Mouse (Mus musculus): ENCODE results near the gene Arpc2. TPM values are rescaled to one million over a fixed set of nuclear protein-coding genes. Genes with fewer than 3 reads are reported as not detected.

Gene Arpc2
- polyA plus RNA-seq, 1 experiment from 2014 or later, result 436 TPM

- 84% methylated on average over 7 of the region's 7 CpGs for WGBS
- no peak for DNase-seq (ENCODE audit: low spot score)
- no peak overlapping the region for H3K27ac ChIP-seq (ENCODE audit: low read depth)
- H3K4me1 ChIP-seq (replicated peaks; ENCODE audit: control insufficient read depth, insufficient read depth, low read length), result peaks cover 10% of the 10 kb centered on the region; the same call in 1 of the 2 replicates
- no peaks in the 10 kb centered on the region for H3K27me3 ChIP-seq (replicated peaks; ENCODE audit: control insufficient read depth, insufficient read depth, low read length)
- no peaks in the 10 kb centered on the region for H3K9me3 ChIP-seq (ENCODE audit: control insufficient read depth, low read length)
- no peak for ATAC-seq (replicated peaks; ENCODE audit: low FRiP score, low TSS enrichment, low read depth)
- no peaks in the 10 kb centered on the region for H3K36me3 ChIP-seq (ENCODE audit: control insufficient read depth, insufficient read depth, low read length)
- no peak overlapping the region for H3K9ac ChIP-seq (ENCODE audit: low read length)
- H3K4me3 ChIP-seq (ENCODE audit: low read depth, low read length), result no peak overlapping the region
- H3K4me2 ChIP-seq (ENCODE audit: low read length), result no peak overlapping the region
Observed at GRCm38 (mm10) chr1:74201048-74201844, 34.6 kb upstream of the Arpc2 start.

DNA sequence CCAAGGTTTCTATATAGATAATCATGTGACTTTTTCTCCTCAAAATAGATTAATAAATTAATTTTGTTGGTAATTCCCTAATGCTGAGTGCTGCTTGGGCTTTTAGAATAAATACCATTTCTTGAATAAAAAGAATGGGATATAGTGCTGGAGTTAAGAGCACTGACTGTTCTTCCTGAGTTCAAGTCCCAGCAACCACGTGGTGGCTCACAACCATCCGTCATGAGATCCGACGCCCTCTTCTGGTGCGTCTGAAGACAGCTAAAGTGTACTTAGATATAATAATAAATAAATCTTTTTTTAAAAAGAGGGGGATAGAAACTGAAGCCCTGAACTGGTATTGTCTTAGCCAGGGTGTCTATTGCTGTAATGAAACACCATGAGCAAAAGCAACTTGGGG, 32.4 kb upstream of the Arpc2 start:
- H3K9me3 ChIP-seq (ENCODE audit: control insufficient read depth, low read length), result no peaks in the 10 kb centered on the region
- H3K36me3 ChIP-seq (ENCODE audit: control insufficient read depth, insufficient read depth, low read length), result no peaks in the 10 kb centered on the region
- peaks cover 10% of the 10 kb centered on the region for H3K4me1 ChIP-seq (replicated peaks; ENCODE audit: control insufficient read depth, insufficient read depth, low read length)
- no peak overlapping the region for H3K27ac ChIP-seq (ENCODE audit: low read depth)
- no peak overlapping the region for H3K9ac ChIP-seq (ENCODE audit: low read length)
- WGBS, result 63% methylated on average over 5 of the region's 5 CpGs
- DNase-seq (ENCODE audit: low spot score) (no peak), ATAC-seq (replicated peaks; ENCODE audit: low FRiP score, low TSS enrichment, low read depth) (no peak)
- no peak overlapping the region for H3K4me2 ChIP-seq (ENCODE audit: low read length)
- no peak overlapping the region for H3K4me3 ChIP-seq (ENCODE audit: low read depth, low read length)
- H3K27me3 ChIP-seq (replicated peaks; ENCODE audit: control insufficient read depth, insufficient read depth, low read length), result no peaks in the 10 kb centered on the region

- no peaks in the 10 kb centered on the region for H3K27me3 ChIP-seq (replicated peaks; ENCODE audit: control insufficient read depth, insufficient read depth, low read length)
- DNase-seq (ENCODE audit: low spot score) (peak; percentile 61), ATAC-seq (replicated peaks; ENCODE audit: low FRiP score, low TSS enrichment, low read depth) (no peak)
- no peak overlapping the region for H3K9ac ChIP-seq (ENCODE audit: low read length)
- H3K4me1 ChIP-seq (replicated peaks; ENCODE audit: control insufficient read depth, insufficient read depth, low read length), result peaks cover 4% of the 10 kb centered on the region
- 54% methylated on average over 7 of the region's 7 CpGs for whole genome bisulfite sequencing
- H3K36me3 ChIP-seq (ENCODE audit: control insufficient read depth, insufficient read depth, low read length), result no peaks in the 10 kb centered on the region
- H3K9me3 ChIP-seq (ENCODE audit: control insufficient read depth, low read length), result no peaks in the 10 kb centered on the region
- no peak overlapping the region for H3K27ac ChIP-seq (ENCODE audit: low read depth)
- no peak overlapping the region for H3K4me3 ChIP-seq (ENCODE audit: low read depth, low read length)
- H3K4me2 ChIP-seq (ENCODE audit: low read length), result no peak overlapping the region
Observed at GRCm38 (mm10) chr1:74205881-74206280, 30.0 kb upstream of the Arpc2 start.

- H3K4me3 ChIP-seq (ENCODE audit: low read depth, low read length), result no peak overlapping the region
- H3K27ac ChIP-seq (ENCODE audit: low read depth), result no peak overlapping the region
- H3K4me2 ChIP-seq (ENCODE audit: low read length), result no peak overlapping the region
- no peak overlapping the region for H3K9ac ChIP-seq (ENCODE audit: low read length)
- H3K9me3 ChIP-seq (ENCODE audit: control insufficient read depth, low read length), result no peaks in the 10 kb centered on the region
- DNase-seq (ENCODE audit: low spot score) (no peak), ATAC-seq (replicated peaks; ENCODE audit: low FRiP score, low TSS enrichment, low read depth) (no peak)
- no peaks in the 10 kb centered on the region for H3K27me3 ChIP-seq (replicated peaks; ENCODE audit: control insufficient read depth, insufficient read depth, low read length)
- H3K36me3 ChIP-seq (ENCODE audit: control insufficient read depth, insufficient read depth, low read length), result no peaks in the 10 kb centered on the region
- H3K4me1 ChIP-seq (replicated peaks; ENCODE audit: control insufficient read depth, insufficient read depth, low read length), result no peaks in the 10 kb centered on the region; the same call in 1 of the 2 replicates
- 89% methylated on average over 8 of the region's 8 CpGs for WGBS
Observed at GRCm38 (mm10) chr1:74206642-74207041, 29.2 kb upstream of the Arpc2 start.

GRCm38 (mm10) chr1:74207906-74208305, 28.0 kb upstream of the Arpc2 start:
- Histone ChIP-seq H3K4me3 (ENCODE audit: low read depth, low read length) (no peak overlapping the region), H3K27me3 (replicated peaks; ENCODE audit: control insufficient read depth, insufficient read depth, low read length) (no peaks in the 10 kb centered on the region), H3K27ac (ENCODE audit: low read depth) (no peak overlapping the region), H3K9me3 (ENCODE audit: control insufficient read depth, low read length) (no peaks in the 10 kb centered on the region), H3K36me3 (ENCODE audit: control insufficient read depth, insufficient read depth, low read length) (no peaks in the 10 kb centered on the region), H3K9ac (ENCODE audit: low read length) (no peak overlapping the region), H3K4me1 (replicated peaks; ENCODE audit: control insufficient read depth, insufficient read depth, low read length) (no peaks in the 10 kb centered on the region; the same call in 1 of the 2 replicates), H3K4me2 (ENCODE audit: low read length) (no peak overlapping the region)
- DNase-seq (ENCODE audit: low spot score) (no peak), ATAC-seq (replicated peaks; ENCODE audit: low FRiP score, low TSS enrichment, low read depth) (no peak)
- 56% methylated on average over 9 of the region's 9 CpGs for WGBS

GRCm38 (mm10) chr1:74208941-74209340, 26.9 kb upstream of the Arpc2 start:
- Histone ChIP-seq H3K4me1 (replicated peaks; ENCODE audit: control insufficient read depth, insufficient read depth, low read length) (no peaks in the 10 kb centered on the region; the same call in 1 of the 2 replicates), H3K36me3 (ENCODE audit: control insufficient read depth, insufficient read depth, low read length) (no peaks in the 10 kb centered on the region), H3K27ac (ENCODE audit: low read depth) (no peak overlapping the region), H3K4me2 (ENCODE audit: low read length) (no peak overlapping the region), H3K4me3 (ENCODE audit: low read depth, low read length) (no peak overlapping the region), H3K27me3 (replicated peaks; ENCODE audit: control insufficient read depth, insufficient read depth, low read length) (no peaks in the 10 kb centered on the region), H3K9me3 (ENCODE audit: control insufficient read depth, low read length) (no peaks in the 10 kb centered on the region), H3K9ac (ENCODE audit: low read length) (no peak overlapping the region)
- WGBS, result 85% methylated on average over 8 of the region's 8 CpGs
- no peak for ATAC-seq (replicated peaks; ENCODE audit: low FRiP score, low TSS enrichment, low read depth)
- no peak for DNase-seq (ENCODE audit: low spot score)

- ATAC-seq (replicated peaks; ENCODE audit: low FRiP score, low TSS enrichment, low read depth), result no peak
- Histone ChIP-seq H3K27me3 (replicated peaks; ENCODE audit: control insufficient read depth, insufficient read depth, low read length) (no peaks in the 10 kb centered on the region), H3K4me2 (ENCODE audit: low read length) (no peak overlapping the region), H3K9me3 (ENCODE audit: control insufficient read depth, low read length) (no peaks in the 10 kb centered on the region), H3K4me1 (replicated peaks; ENCODE audit: control insufficient read depth, insufficient read depth, low read length) (no peaks in the 10 kb centered on the region), H3K27ac (ENCODE audit: low read depth) (no peak overlapping the region), H3K9ac (ENCODE audit: low read length) (no peak overlapping the region), H3K4me3 (ENCODE audit: low read depth, low read length) (no peak overlapping the region), H3K36me3 (ENCODE audit: control insufficient read depth, insufficient read depth, low read length) (no peaks in the 10 kb centered on the region)
- DNase-seq (ENCODE audit: low spot score), result no peak
- 89% methylated on average over 7 of the region's 7 CpGs for WGBS
Observed at GRCm38 (mm10) chr1:74219922-74220321, 16.0 kb upstream of the Arpc2 start.

GRCm38 (mm10) chr1:74227317-74227716, 8.6 kb upstream of the Arpc2 start:
- no peak for ATAC-seq (replicated peaks; ENCODE audit: low FRiP score, low TSS enrichment, low read depth)
- H3K27me3 ChIP-seq (replicated peaks; ENCODE audit: control insufficient read depth, insufficient read depth, low read length), result no peaks in the 10 kb centered on the region
- no peak overlapping the region for H3K4me3 ChIP-seq (ENCODE audit: low read depth, low read length)
- 75% methylated on average over 7 of the region's 7 CpGs for WGBS
- H3K4me2 ChIP-seq (ENCODE audit: low read length), result no peak overlapping the region
- no peak overlapping the region for H3K9ac ChIP-seq (ENCODE audit: low read length)
- no peaks in the 10 kb centered on the region for H3K4me1 ChIP-seq (replicated peaks; ENCODE audit: control insufficient read depth, insufficient read depth, low read length)
- no peaks in the 10 kb centered on the region for H3K9me3 ChIP-seq (ENCODE audit: control insufficient read depth, low read length)
- DNase-seq (ENCODE audit: low spot score), result no peak
- H3K27ac ChIP-seq (ENCODE audit: low read depth), result no peak overlapping the region
- H3K36me3 ChIP-seq (ENCODE audit: control insufficient read depth, insufficient read depth, low read length), result no peaks in the 10 kb centered on the region

DNA sequence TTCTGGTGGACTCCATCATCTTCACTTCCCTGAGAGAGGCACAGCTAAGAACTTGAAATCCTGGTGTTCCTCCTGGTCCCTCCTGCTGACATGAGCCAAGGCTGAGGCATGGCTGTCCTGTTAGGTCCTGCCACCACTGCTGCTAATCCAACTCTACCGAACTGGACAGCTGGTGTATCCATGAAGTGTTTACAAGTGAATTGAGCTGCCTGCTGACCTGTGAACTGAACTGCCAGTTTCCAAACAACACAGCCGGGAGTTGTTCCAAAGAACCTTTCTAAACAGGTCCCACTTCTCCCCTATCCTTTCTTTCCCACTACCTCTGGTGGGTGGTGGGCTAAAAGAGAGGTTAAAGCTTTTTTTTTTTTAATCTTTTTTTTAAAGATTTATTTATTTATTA, 5.9 kb upstream of the Arpc2 start:
- WGBS, result 43% methylated on average over 2 of the region's 2 CpGs
- no peak overlapping the region for H3K4me2 ChIP-seq (ENCODE audit: low read length)
- no peaks in the 10 kb centered on the region for H3K27me3 ChIP-seq (replicated peaks; ENCODE audit: control insufficient read depth, insufficient read depth, low read length)
- H3K4me3 ChIP-seq (ENCODE audit: low read depth, low read length), result no peak overlapping the region
- no peaks in the 10 kb centered on the region for H3K4me1 ChIP-seq (replicated peaks; ENCODE audit: control insufficient read depth, insufficient read depth, low read length)
- H3K9ac ChIP-seq (ENCODE audit: low read length), result no peak overlapping the region
- H3K27ac ChIP-seq (ENCODE audit: low read depth), result no peak overlapping the region
- DNase-seq (ENCODE audit: low spot score) (no peak), ATAC-seq (replicated peaks; ENCODE audit: low FRiP score, low TSS enrichment, low read depth) (no peak)
- no peaks in the 10 kb centered on the region for H3K36me3 ChIP-seq (ENCODE audit: control insufficient read depth, insufficient read depth, low read length)
- no peaks in the 10 kb centered on the region for H3K9me3 ChIP-seq (ENCODE audit: control insufficient read depth, low read length)

Data from intestine, embryonic 14.5 days (tissue).